Mouse (Mus musculus) limb, embryonic 14.5 days (tissue): ENCODE results near the gene Slc44a5. TPM values are rescaled to one million over a fixed set of nuclear protein-coding genes. Genes with fewer than 3 reads are reported as not detected.

Experiments used
- ATAC-seq: fragments of 200-750 bp; cut with Nextera tagmentation; 2 replicates; pipeline ENCODE4 v1.8.0; 2017; ENCODE audit warnings: low read depth, moderate number of reproducible peaks, moderate TSS enrichment; ENCODE audit not compliant: low FRiP score
- DNase-seq: peaks from one replicate; pipeline ENCODE4 v3.0.0-alpha.2; 2015; ENCODE audit warnings: low spot score
- H3K27ac ChIP-seq: fragments of 300-500 bp; sonication (generic); replicated peaks from 2 replicates; pipeline ENCODE4 v1.5.1; 2014; ENCODE audit warnings: low read depth, mild to moderate bottlenecking, low read length, moderate library complexity, mixed read lengths
- H3K27me3 ChIP-seq: fragments of 300-500 bp; sonication (generic); 2 replicates; pipeline ENCODE4 v1.6.1; 2014; ENCODE audit warnings: low read length, mixed read lengths; ENCODE audit not compliant: control insufficient read depth, insufficient read depth
- H3K36me3 ChIP-seq: fragments of 300-500 bp; sonication (generic); 2 replicates; pipeline ENCODE4 v1.6.1; 2014; ENCODE audit warnings: mild to moderate bottlenecking, low read length, moderate library complexity, mixed read lengths; ENCODE audit not compliant: control insufficient read depth, insufficient read depth
- H3K4me1 ChIP-seq: fragments of 300-500 bp; sonication (generic); 2 replicates; pipeline ENCODE4 v1.6.1; 2014; ENCODE audit warnings: antibody characterized with exemption, low read length, mixed read lengths; ENCODE audit not compliant: control insufficient read depth, insufficient read depth
- H3K4me2 ChIP-seq: fragments of 300-500 bp; sonication (generic); replicated peaks from 2 replicates; pipeline ENCODE4 v1.6.1; 2014; ENCODE audit warnings: low read depth, mild to moderate bottlenecking, low read length, moderate library complexity; ENCODE audit not compliant: severe bottlenecking
- H3K4me3 ChIP-seq: fragments of 300-500 bp; sonication (generic); replicated peaks from 2 replicates; pipeline ENCODE4 v1.5.1; 2014; ENCODE audit warnings: low read length
- H3K9ac ChIP-seq: fragments of 300-500 bp; sonication (generic); 2 replicates; pipeline ENCODE4 v1.6.1; 2014; ENCODE audit warnings: mild to moderate bottlenecking, low read depth, low read length, moderate library complexity; ENCODE audit not compliant: severe bottlenecking
- H3K9me3 ChIP-seq: fragments of 300-500 bp; sonication (generic); 2 replicates; pipeline ENCODE4 v1.6.1; 2016; ENCODE audit warnings: low read length; ENCODE audit not compliant: control insufficient read depth
- POLR2A ChIP-seq: fragments of 200-500 bp; IDR thresholded peaks from 2 replicates; pipeline ENCODE4 v1.8.0; 2012; ENCODE audit warnings: inconsistent platforms, mild to moderate bottlenecking, moderate library complexity, borderline replicate concordance; ENCODE audit not compliant: insufficient read depth, insufficient read length; ENCODE audit errors: extremely low read depth
- WGBS: fragments of 180-500 bp; shearing (Covaris S2); extraction: QIAGEN DNeasy Blood & Tissue Kit; methylation state at CpG from one replicate; pipeline ENCODE4 v1.1.7; 2014; 5-methylcytosine and 5-hydroxymethylcytosine counted together
- polyA plus RNA-seq, 2 experiments: library from polyadenylated mRNA; depleted of rRNA in 1 of 2; stranded (reverse) in 1 of 2; unstranded in 1 of 2; fragments of >200 nt; fragmentation: Nextera tagmentation in 1 of 2; extraction: Ambion mirVana in 1 of 2; gene quantifications; 2 replicates each; pipeline versions ENCODE4 v1.2.1 to v1.2.3; 2012 to 2014

Gene Slc44a5
- polyA plus RNA-seq, 2 experiments, result 1.5 to 2.8 TPM

- Histone ChIP-seq H3K36me3 (no peaks in the 10 kb centered on the region), H3K4me2 (no peak overlapping the region), H3K9me3 (no peaks in the 10 kb centered on the region), H3K9ac (no peak overlapping the region), H3K27me3 (0 out of 2 replicates have a peak, but pooled peaks cover 8% of the 10 kb centered on the region), H3K4me1 (no peaks in the 10 kb centered on the region), H3K27ac (no peak overlapping the region), H3K4me3 (no peak overlapping the region)
- ATAC-seq (no peak), DNase-seq (no peak)
- no peak for TF ChIP-seq POLR2A
- WGBS, result 50% methylated on average over 6 of the region's 6 CpGs
Observed at GRCm38 (mm10) chr3:154297499-154297898, 324.3 kb downstream of the Slc44a5 start.

- no peak for TF ChIP-seq POLR2A
- H3K36me3 ChIP-seq, result no peaks in the 10 kb centered on the region
- no peak overlapping the region for H3K4me2 ChIP-seq
- no peaks in the 10 kb centered on the region for H3K4me1 ChIP-seq
- H3K4me3 ChIP-seq, result no peak overlapping the region
- no peaks in the 10 kb centered on the region for H3K9me3 ChIP-seq
- DNase-seq (no peak), ATAC-seq (no peak)
- no peak overlapping the region for H3K9ac ChIP-seq
- H3K27me3 ChIP-seq, result no peaks in the 10 kb centered on the region
- no peak overlapping the region for H3K27ac ChIP-seq
Observed at GRCm38 (mm10) chr3:154298490-154298889, 325.3 kb downstream of the Slc44a5 start.

- no peak overlapping the region for H3K4me3 ChIP-seq
- H3K4me2 ChIP-seq, result no peak overlapping the region
- ATAC-seq (no peak), DNase-seq (no peak)
- H3K27ac ChIP-seq, result no peak overlapping the region
- peaks cover 5% of the 10 kb centered on the region; the same call in 1 of the 2 replicates for H3K4me1 ChIP-seq
- H3K9me3 ChIP-seq, result no peaks in the 10 kb centered on the region
- 94% methylated on average over 9 of the region's 9 CpGs for WGBS
- H3K9ac ChIP-seq, result no peak overlapping the region
- H3K27me3 ChIP-seq, result no peaks in the 10 kb centered on the region
- no peaks in the 10 kb centered on the region for H3K36me3 ChIP-seq
- no peak for TF ChIP-seq POLR2A
Observed at GRCm38 (mm10) chr3:154300006-154300405, 326.8 kb downstream of the Slc44a5 start.

GRCm38 (mm10) chr3:154301102-154301501 lies 327.9 kb downstream of the Slc44a5 start:
- no peaks in the 10 kb centered on the region for H3K9me3 ChIP-seq
- H3K4me3 ChIP-seq, result no peak overlapping the region
- no peaks in the 10 kb centered on the region for H3K36me3 ChIP-seq
- 81% methylated on average over 4 of the region's 4 CpGs for WGBS
- H3K27me3 ChIP-seq, result no peaks in the 10 kb centered on the region
- H3K9ac ChIP-seq, result no peak overlapping the region
- no peak overlapping the region for H3K4me2 ChIP-seq
- TF ChIP-seq POLR2A, result no peak
- no peak for ATAC-seq
- H3K4me1 ChIP-seq, result peaks cover 12% of the 10 kb centered on the region; the same call in 1 of the 2 replicates
- DNase-seq, result no peak
- H3K27ac ChIP-seq, result no peak overlapping the region

- no peak for TF ChIP-seq POLR2A
- H3K36me3 ChIP-seq, result no peaks in the 10 kb centered on the region
- H3K4me1 ChIP-seq, result peaks cover 12% of the 10 kb centered on the region; the same call in 1 of the 2 replicates
- no peak for DNase-seq
- no peaks in the 10 kb centered on the region for H3K9me3 ChIP-seq
- H3K27ac ChIP-seq, result no peak overlapping the region
- H3K4me2 ChIP-seq, result peak overlapping the region; percentile 16; the same call in 1 of the 2 replicates
- no peaks in the 10 kb centered on the region for H3K27me3 ChIP-seq
- H3K9ac ChIP-seq, result no peak overlapping the region
- H3K4me3 ChIP-seq, result no peak overlapping the region
- ATAC-seq, result 0 out of 2 replicates have a peak, but pooled peaks have one; percentile 41
- 33% methylated on average over 16 of the region's 16 CpGs for WGBS
Observed at GRCm38 (mm10) chr3:154305163-154305884, 332.1 kb downstream of the Slc44a5 start.
